Mouse (Mus musculus): ENCODE measurements at regions not wholly inside any gene's neighbourhood (a gene's known extent, or its start where the extent isn't known, plus 50 kb on each side); places are given as distances from the start of the nearest gene placed in this dataset.

- Histone ChIP-seq H3K4me3 (ENCODE audit: control insufficient read depth in 1 of 2, insufficient read depth in 1 of 2, low read depth in 2 of 2, low read length in 2 of 2) (no peak overlapping the region), H3K9me3 (replicated peaks; ENCODE audit: insufficient read depth, low read length) (no peaks in the 10 kb centered on the region), H3K27me3 (ENCODE audit: control insufficient read depth in 1 of 2, insufficient read depth in 2 of 2, low read length in 2 of 2) (no peaks in the 10 kb centered on the region), H3K4me1 (ENCODE audit: control insufficient read depth in 1 of 2, insufficient read depth in 2 of 2, low read length in 2 of 2) (no peaks in the 10 kb centered on the region), H3K27ac (ENCODE audit: control insufficient read depth, low read depth, low read length) (no peak overlapping the region), H3K79me2 (ENCODE audit: control insufficient read depth, insufficient read depth, low read length, poor library complexity) (no peaks in the 10 kb centered on the region), H3K9ac (ENCODE audit: control insufficient read depth, low read depth, low read length, poor library complexity, severe bottlenecking) (no peak overlapping the region), H3K36me3 (ENCODE audit: control insufficient read depth in 1 of 2, insufficient read depth in 2 of 2, low read length in 2 of 2) (no peaks in the 10 kb centered on the region)
- DNase-seq (ENCODE audit: low read depth, low spot score), result no peak
- TF ChIP-seq POLR2A (IDR thresholded peaks at IDR 0.05; ENCODE audit: control insufficient read depth in 1 of 2, insufficient read depth in 1 of 2, low read depth in 1 of 2, low read length in 2 of 2, poor library complexity in 1 of 2), result no peak
- no peak for TF ChIP-seq E2F4 (IDR thresholded peaks at IDR 0.05; ENCODE audit: borderline replicate concordance, low read depth, low read length)
- TF ChIP-seq MAX (IDR thresholded peaks at IDR 0.05; ENCODE audit: low read length), result no peak
- TF ChIP-seq ZKSCAN1 (IDR thresholded peaks at IDR 0.05; ENCODE audit: low read depth, low read length), result no peak
- TF ChIP-seq ZMIZ1 (IDR thresholded peaks at IDR 0.05; ENCODE audit: low read depth, low read length), result no peak
- no peak for TF ChIP-seq MAFK (IDR thresholded peaks at IDR 0.05; ENCODE audit: borderline replicate concordance, low read depth, low read length)
- no peak for TF ChIP-seq ZC3H11A (IDR thresholded peaks at IDR 0.05; ENCODE audit: low read depth, low read length)
- TF ChIP-seq RCOR1 (IDR thresholded peaks at IDR 0.05; ENCODE audit: low read depth, low read length), result no peak
- TF ChIP-seq USF2 (IDR thresholded peaks at IDR 0.05; ENCODE audit: borderline replicate concordance in 1 of 2, insufficient read depth in 1 of 2, low read depth in 1 of 2, low read length in 2 of 2), result no peak
- no peak for TF ChIP-seq GATA1 (IDR thresholded peaks at IDR 0.05; ENCODE audit: low read depth, low read length)
- no peak for TF ChIP-seq CTCF (IDR thresholded peaks at IDR 0.05 in 2 of 3, conservative IDR thresholded peaks at IDR 0.05 in 1 of 3; ENCODE audit: control insufficient read depth in 1 of 3, insufficient read depth in 1 of 3, low read depth in 2 of 3, low read length in 3 of 3, poor library complexity in 1 of 3, severe bottlenecking in 1 of 3)
- no peak for TF ChIP-seq MYC (IDR thresholded peaks at IDR 0.05; ENCODE audit: low read depth, low read length)
- no peak for TF ChIP-seq CHD1 (IDR thresholded peaks at IDR 0.05; ENCODE audit: low read depth, low read length)
- no peak for TF ChIP-seq HCFC1 (IDR thresholded peaks at IDR 0.05; ENCODE audit: low read depth, low read length)
- no peak for TF ChIP-seq NRF1 (IDR thresholded peaks at IDR 0.05; ENCODE audit: insufficient read depth, low read depth, low read length, poor library complexity, severe bottlenecking)
- no peak for TF ChIP-seq TAL1 (IDR thresholded peaks at IDR 0.05; ENCODE audit: low read length)
These were observed 304.4 kb upstream of the Mki67 start for GRCm38 (mm10) chr7:136020577-136020976.

- Histone ChIP-seq H3K4me3 (ENCODE audit: control insufficient read depth in 1 of 2, insufficient read depth in 1 of 2, low read depth in 2 of 2, low read length in 2 of 2) (no peak overlapping the region), H3K27ac (ENCODE audit: control insufficient read depth, low read depth, low read length) (no peak overlapping the region), H3K9me3 (replicated peaks; ENCODE audit: insufficient read depth, low read length) (no peaks in the 10 kb centered on the region), H3K4me1 (ENCODE audit: control insufficient read depth in 1 of 2, insufficient read depth in 2 of 2, low read length in 2 of 2) (no peaks in the 10 kb centered on the region), H3K9ac (ENCODE audit: control insufficient read depth, low read depth, low read length, poor library complexity, severe bottlenecking) (no peak overlapping the region), H3K27me3 (ENCODE audit: control insufficient read depth in 1 of 2, insufficient read depth in 2 of 2, low read length in 2 of 2) (no peaks in the 10 kb centered on the region), H3K79me2 (ENCODE audit: control insufficient read depth, insufficient read depth, low read length, poor library complexity) (no peaks in the 10 kb centered on the region), H3K36me3 (ENCODE audit: control insufficient read depth in 1 of 2, insufficient read depth in 2 of 2, low read length in 2 of 2) (no peaks in the 10 kb centered on the region)
- DNase-seq (ENCODE audit: low read depth, low spot score), result no peak
- no peak for TF ChIP-seq CHD2 (IDR thresholded peaks at IDR 0.05; ENCODE audit: low read length)
- no peak for TF ChIP-seq CHD1 (IDR thresholded peaks at IDR 0.05; ENCODE audit: low read depth, low read length)
- no peak for TF ChIP-seq MAX (IDR thresholded peaks at IDR 0.05; ENCODE audit: low read length)
- no peak for TF ChIP-seq E2F4 (IDR thresholded peaks at IDR 0.05; ENCODE audit: borderline replicate concordance, low read depth, low read length)
- no peak for TF ChIP-seq EP300 (IDR thresholded peaks at IDR 0.05; ENCODE audit: low read depth in 1 of 2, low read length in 2 of 2)
- TF ChIP-seq MYC (IDR thresholded peaks at IDR 0.05; ENCODE audit: low read depth, low read length), result no peak
- TF ChIP-seq ZKSCAN1 (IDR thresholded peaks at IDR 0.05; ENCODE audit: low read depth, low read length), result no peak
- TF ChIP-seq MXI1 (IDR thresholded peaks at IDR 0.05; ENCODE audit: low read depth, low read length), result no peak
- no peak for TF ChIP-seq HCFC1 (IDR thresholded peaks at IDR 0.05; ENCODE audit: low read depth, low read length)
- no peak for TF ChIP-seq ZNF384 (IDR thresholded peaks at IDR 0.05; ENCODE audit: low read depth, low read length)
- no peak for TF ChIP-seq POLR2A (IDR thresholded peaks at IDR 0.05; ENCODE audit: control insufficient read depth in 1 of 2, insufficient read depth in 1 of 2, low read depth in 1 of 2, low read length in 2 of 2, poor library complexity in 1 of 2)
- TF ChIP-seq RAD21 (IDR thresholded peaks at IDR 0.05; ENCODE audit: low read depth, low read length), result no peak
- TF ChIP-seq ZC3H11A (IDR thresholded peaks at IDR 0.05; ENCODE audit: low read depth, low read length), result no peak
- TF ChIP-seq GATA1 (IDR thresholded peaks at IDR 0.05; ENCODE audit: low read depth, low read length), result no peak
These were observed 304.9 kb upstream of the Mki67 start for GRCm38 (mm10) chr7:136021071-136021470.

All from MEL (cell line).